In genomic region chr19:17498586-17499235, GRCm38 (mm10) we compare ENCODE assay signal across 10 mouse cellular contexts.
A peak's percentile ranks its signal among the peaks of the same experiment; 100 is the strongest.
DNase-seq lines count a peak whose midpoint lies in the region; ATAC-seq and TF ChIP-seq lines count a peak whose summit lies in the region.
"Had no signal": no experiment of that assay in that cellular context is flagged by ENCODE, and none has a peak within 500 bp of the region (broad histone marks: within the 10 kb centered on the region; RNA-seq: fewer than 3 reads in every experiment).

No protein-coding gene starts in this region.

- no peak overlapping the region for H3K27ac ChIP-seq in liver, postnatal 0 days (ENCODE audit: low read depth)
- H3K27ac ChIP-seq in liver, embryonic 12.5 days, result no peak overlapping the region
- no peak overlapping the region for H3K27ac ChIP-seq in hindbrain, embryonic 10.5 days

- peaks cover 3% of the 10 kb centered on the region; the same call in 1 of the 2 replicates for H3K4me1 ChIP-seq in liver, postnatal 0 days (ENCODE audit: insufficient read depth)
- H3K4me1 ChIP-seq in liver, embryonic 12.5 days, result no peaks in the 10 kb centered on the region
- H3K4me1 ChIP-seq in hindbrain, embryonic 10.5 days (replicated peaks), result no peaks in the 10 kb centered on the region

- no peaks in the 10 kb centered on the region for H3K9me3 ChIP-seq in liver, postnatal 0 days (ENCODE audit: low read length)
- H3K9me3 ChIP-seq in liver, embryonic 12.5 days (replicated peaks), result no peaks in the 10 kb centered on the region
- no peaks in the 10 kb centered on the region for H3K9me3 ChIP-seq in hindbrain, embryonic 10.5 days

- no peaks in the 10 kb centered on the region for H3K27me3 ChIP-seq in liver, postnatal 0 days (ENCODE audit: insufficient read depth, low read length)
- H3K27me3 ChIP-seq in liver, embryonic 12.5 days (replicated peaks), result no peaks in the 10 kb centered on the region
- no peaks in the 10 kb centered on the region for H3K27me3 ChIP-seq in hindbrain, embryonic 10.5 days (ENCODE audit: insufficient read depth, poor library complexity, severe bottlenecking)

- H3K9ac ChIP-seq in liver, postnatal 0 days (replicated peaks), result no peak overlapping the region
- no peak overlapping the region for H3K9ac ChIP-seq in liver, embryonic 12.5 days
- H3K9ac ChIP-seq: forebrain, postnatal 0 days had no signal

- ATAC-seq in liver, postnatal 0 days, result peak; percentile 80
- ATAC-seq in liver, embryonic 12.5 days, result no peak
- ATAC-seq: forebrain, postnatal 0 days; intestine, postnatal 0 days; midbrain, embryonic 16.5 days had no signal

- no peak for TF ChIP-seq EP300 in liver, postnatal 0 days (IDR thresholded peaks at IDR 0.05; ENCODE audit: low read depth)

- H3K4me3 ChIP-seq in liver, postnatal 0 days (ENCODE audit: low read depth, low read length), result no peak overlapping the region
- no peak overlapping the region for H3K4me3 ChIP-seq in liver, embryonic 12.5 days
- H3K4me3 ChIP-seq in hindbrain, embryonic 10.5 days, result no peak overlapping the region

- no peak for DNase-seq in liver, postnatal 0 days
- DNase-seq in brain, adult 2 months (ENCODE audit: low read depth, low spot score), result peak; percentile 36
- peak; percentile 72 to 76 for DNase-seq in heart, adult 9 months (ENCODE audit: low spot score in 2 of 2)
- DNase-seq in lung, postnatal 36 days, result peak; percentile 69
- no peak for DNase-seq in cerebellum, adult 9-11 months
- no peak for DNase-seq in hindbrain, embryonic 10.5 days (ENCODE audit: low spot score)
- DNase-seq: forebrain, postnatal 0 days had no signal

- no peak overlapping the region for H3K4me2 ChIP-seq in liver, postnatal 0 days (ENCODE audit: low read depth, low read length)
- H3K4me2 ChIP-seq in liver, embryonic 12.5 days, result no peak overlapping the region

- TF ChIP-seq CTCF in liver, postnatal 0 days (IDR thresholded peaks at IDR 0.05; ENCODE audit: low read depth), result no peak

- H3K36me3 ChIP-seq in liver, postnatal 0 days (replicated peaks; ENCODE audit: insufficient read depth, low read length), result no peaks in the 10 kb centered on the region
- H3K36me3 ChIP-seq in liver, embryonic 12.5 days, result no peaks in the 10 kb centered on the region
- H3K36me3 ChIP-seq in hindbrain, embryonic 10.5 days, result no peaks in the 10 kb centered on the region

- WGBS in liver, postnatal 0 days (ENCODE audit: insufficient replicate concordance), result 48% methylated on average over 7 of the region's 7 CpGs
- 61% methylated on average over 7 of the region's 7 CpGs for WGBS in liver, embryonic 12.5 days (ENCODE audit: insufficient replicate concordance)
- 88% methylated on average over 7 of the region's 7 CpGs for WGBS in hindbrain, embryonic 10.5 days

Comparison
In these comparisons a context has a peak if more than half of its experiments do, and no peak if none do; other contexts are left out.
1. DNase-seq: peak in brain, adult 2 months (single experiment), heart, adult 9 months (2 of 2) and lung, postnatal 36 days (single experiment); none in liver, postnatal 0 days (single experiment), cerebellum, adult 9-11 months (single experiment) and hindbrain, embryonic 10.5 days (single experiment).